Mouse (Mus musculus) MEL-GATA-1-ER (cell line): ENCODE measurements around the gene Fibcd1.

ENCODE experiments used
- DNase-seq: peaks from one replicate; pipeline ENCODE4 v3.0.0-alpha.2; 2012; ENCODE audit warnings: low read depth; ENCODE audit errors: extremely low read depth

Fibcd1 gene

DNA sequence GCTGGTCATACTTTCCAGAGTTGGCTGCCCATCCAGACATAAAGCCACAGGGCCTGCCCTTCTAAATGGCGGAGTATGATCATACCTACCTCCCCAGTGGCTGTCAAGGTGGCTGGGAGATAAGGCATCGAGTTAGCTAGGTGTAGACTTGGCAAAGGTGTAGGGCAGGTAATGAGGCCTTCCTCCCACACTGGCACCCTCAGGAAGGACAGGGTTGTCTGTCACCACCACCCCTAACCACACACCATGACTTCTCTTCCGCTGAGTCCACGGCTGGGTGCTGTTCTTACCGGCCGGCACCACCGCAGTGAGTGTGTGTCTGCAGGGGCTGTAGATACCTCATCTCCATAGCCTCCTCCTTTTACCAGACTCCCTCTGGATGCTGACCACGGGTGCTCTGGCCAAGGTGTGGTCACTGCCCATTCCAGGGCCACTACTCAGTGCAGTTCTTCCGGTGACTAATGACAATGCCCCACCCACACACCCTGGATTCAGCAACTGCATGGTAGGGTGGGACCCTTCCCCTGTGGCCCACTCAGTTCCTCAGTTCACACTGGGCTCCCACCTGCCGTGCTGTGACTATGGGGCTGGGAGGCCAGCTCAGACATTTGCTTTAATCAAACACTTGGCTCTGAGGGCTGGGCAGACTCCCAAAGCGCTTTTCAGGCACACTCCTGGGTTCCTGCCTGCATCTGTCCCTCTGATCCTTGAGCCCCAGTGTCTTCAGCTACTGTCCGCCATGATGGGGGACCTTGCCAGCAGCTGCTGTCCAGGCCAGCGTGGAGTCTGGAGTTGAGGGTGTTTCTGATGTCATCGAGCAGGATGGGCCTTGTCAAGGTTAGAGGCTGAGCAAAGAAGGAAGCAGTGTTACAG, 34.5 kb downstream of the Fibcd1 start:
- no peak for DNase-seq

DNA sequence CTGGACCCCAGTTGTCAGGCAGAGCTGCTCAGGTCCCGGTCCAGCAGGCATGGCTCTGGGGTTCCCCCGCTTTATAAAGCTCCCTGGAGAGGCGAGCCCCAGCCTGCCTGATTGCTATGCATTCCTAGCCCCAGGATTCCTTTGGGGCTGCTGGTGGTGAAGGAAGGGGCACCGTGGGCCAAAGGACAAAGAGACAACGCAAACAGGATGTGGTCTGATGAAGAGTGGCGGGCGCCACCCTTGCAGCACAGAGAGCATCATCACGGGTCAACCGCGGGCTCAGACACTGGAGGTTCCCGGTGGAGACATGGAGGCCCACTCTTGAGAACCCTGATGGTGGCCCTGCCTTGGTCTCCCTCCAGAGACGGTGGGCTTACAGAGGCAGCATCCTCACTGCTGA, 35.4 kb downstream of the Fibcd1 start, which contains the start of gene Qrfp:
TSS of gene Qrfp (minus strand) at position 137 of the 400 bp plus-strand sequence.
- DNase-seq: no peak

GRCm38 (mm10) chr2:31809358-31809740, 36.5 kb downstream of the Fibcd1 start:
- no peak for DNase-seq

DNA sequence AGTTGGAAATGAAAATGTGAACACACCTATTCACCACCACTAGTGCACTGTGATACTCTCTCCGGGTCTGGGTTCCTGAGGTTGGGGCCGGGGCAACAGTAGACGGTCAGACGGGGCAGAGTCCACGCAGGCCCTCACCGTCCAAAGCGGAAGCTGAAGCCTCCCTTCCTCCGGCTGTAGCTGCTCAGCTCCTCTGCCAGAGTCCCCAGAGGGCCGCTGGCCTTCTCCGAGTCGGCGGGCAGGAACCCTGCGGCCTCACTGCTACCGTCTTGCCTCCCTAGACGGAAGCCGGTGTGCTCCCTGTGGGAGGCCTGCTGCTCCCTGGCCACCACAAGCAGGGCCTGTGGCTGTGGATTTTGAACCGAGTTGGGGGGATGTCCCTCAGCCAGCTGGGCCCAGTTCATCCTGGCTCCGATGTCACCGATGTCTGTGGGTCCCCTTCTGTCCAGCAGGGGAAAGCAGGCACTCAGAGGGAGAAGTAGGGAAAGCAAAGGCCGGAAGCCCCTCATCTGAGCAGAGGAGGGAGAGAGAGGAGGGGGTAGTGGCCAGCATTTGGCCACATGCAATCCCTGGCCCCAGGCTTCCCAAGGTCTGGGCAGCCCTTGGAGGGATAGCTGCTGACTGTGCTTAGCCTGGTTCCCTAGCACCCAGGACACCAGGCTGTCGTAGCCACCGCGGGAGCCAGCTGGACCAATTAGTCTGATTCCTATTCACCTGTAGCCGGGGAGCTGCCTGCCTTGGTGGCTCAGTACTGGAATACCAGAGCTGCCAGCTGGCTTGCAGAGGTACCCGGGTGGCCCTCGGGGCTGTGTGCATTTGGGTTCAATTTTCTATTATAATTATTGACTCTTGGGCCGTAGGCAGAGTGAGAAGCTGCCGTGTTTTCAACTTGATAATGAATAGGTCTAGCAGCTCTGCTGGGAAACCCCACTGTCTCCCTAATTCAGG, 37.1 kb downstream of the Fibcd1 start:
- DNase-seq: no peak

- no peak for DNase-seq
These were observed 39.0 kb downstream of the Fibcd1 start for GRCm38 (mm10) chr2:31806639-31807382.

DNA sequence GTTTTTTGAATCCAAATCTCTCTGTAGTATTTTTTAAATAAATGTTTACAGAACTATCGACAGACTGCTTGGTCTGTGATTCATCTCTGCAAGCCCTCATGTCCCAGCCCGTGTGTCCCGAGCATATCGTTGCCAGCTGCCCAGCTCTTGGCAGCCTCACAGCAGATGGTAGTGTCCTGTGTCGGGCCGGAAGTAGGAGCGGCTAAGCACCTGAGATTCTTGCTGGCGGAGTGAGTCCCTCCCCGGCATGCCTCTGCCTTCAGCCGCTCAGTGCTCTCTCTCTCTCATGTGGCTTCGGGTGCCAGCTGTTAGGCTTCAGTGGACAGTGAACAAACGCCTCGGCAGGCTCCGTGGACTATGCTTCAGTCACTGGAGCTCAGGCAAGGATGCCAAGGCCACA, 42.3 kb downstream of the Fibcd1 start:
- no peak for DNase-seq

GRCm38 (mm10) chr2:31802811-31803210, 43.0 kb downstream of the Fibcd1 start:
- DNase-seq: no peak

DNA sequence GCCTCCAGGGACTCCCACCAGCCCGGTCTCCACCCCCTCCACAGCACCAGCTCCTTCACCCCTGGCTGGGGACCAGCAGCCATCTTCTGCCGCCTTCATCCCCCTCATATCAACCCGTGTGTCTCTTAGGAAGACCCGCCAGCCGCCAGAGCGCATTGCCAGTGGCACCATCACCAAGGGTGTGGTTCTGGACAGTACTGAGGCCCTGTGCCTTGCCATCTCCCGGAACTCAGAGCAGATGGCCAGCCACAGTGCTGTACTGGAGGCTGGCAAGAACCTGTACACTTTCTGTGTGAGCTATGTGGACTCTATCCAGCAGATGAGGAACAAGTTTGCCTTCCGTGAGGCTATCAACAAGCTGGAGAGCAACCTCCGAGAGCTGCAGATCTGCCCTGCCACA, 44.4 kb downstream of the Fibcd1 start:
- DNase-seq: no peak

GRCm38 (mm10) chr2:31796943-31797342, 48.9 kb downstream of the Fibcd1 start:
- no peak for DNase-seq

DNA sequence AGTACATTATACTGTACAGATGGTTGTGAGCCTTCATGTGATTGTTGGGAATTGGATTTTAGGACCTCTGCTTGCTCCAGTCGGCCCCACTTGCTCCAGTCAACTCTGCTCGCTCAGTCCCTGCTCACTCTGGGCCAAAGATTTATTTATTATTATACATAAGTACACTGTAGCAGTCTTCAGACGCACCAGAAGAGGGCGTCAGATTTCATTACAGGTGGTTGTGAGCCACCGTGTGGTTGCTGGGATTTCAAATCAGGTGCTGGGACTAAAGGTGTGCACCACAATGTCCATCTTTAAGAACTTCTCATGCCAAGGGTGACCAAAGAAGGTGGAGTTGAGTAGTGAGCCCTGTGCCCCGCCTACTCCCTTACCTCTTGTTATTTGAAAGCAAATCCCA, 53.2 kb downstream of the Fibcd1 start:
- DNase-seq: no peak

DNA sequence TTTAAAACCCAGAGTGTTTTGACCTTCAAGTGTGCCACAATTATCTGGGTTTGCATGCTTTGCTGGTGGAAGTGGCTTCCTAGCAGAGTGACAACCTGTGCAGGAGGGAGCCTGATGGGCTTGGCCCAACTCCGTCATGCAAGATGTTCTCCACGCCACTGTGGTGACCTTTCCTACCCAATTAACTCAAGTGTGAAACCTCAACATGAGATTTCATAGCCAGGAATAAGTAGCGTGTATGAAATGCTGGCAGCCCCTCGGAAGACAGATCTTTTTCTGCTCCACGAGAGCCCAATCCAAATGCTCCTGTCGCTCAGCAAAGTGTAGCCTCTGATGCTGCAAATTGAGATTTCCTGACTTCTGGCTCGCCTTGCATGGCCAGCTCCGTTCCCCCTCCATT, 54.5 kb downstream of the Fibcd1 start:
- no peak for DNase-seq

DNA sequence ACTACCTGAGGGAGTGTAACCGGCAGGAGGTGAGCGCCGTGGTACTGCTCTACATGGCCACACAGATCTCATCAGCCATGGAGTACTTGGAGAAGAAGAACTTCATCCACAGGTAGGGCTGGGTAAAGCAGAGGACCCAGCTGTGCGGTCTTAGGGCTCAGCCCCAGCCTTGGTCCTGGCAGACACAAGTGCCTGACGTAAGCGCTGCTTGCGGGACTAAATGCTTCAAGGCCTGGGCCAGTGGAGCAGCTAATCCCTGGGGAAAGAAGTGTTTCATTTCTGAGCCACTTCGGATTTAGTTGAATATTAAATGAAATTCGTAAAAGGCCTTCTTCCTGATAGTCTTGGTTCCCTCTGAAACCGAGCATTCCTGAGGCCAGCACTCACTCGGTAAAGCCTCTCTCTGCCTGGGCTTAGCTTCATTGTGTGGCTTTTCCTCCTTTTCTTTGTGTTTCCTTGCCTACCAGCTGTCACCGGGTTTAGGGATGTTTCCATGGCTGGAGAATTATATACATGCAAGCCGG, 55.0 kb downstream of the Fibcd1 start:
- DNase-seq: no peak

- DNase-seq: no peak
These were observed 56.6 kb downstream of the Fibcd1 start for GRCm38 (mm10) chr2:31789215-31789614.

- no peak for DNase-seq
These were observed 57.6 kb downstream of the Fibcd1 start for GRCm38 (mm10) chr2:31788227-31788626.

DNA sequence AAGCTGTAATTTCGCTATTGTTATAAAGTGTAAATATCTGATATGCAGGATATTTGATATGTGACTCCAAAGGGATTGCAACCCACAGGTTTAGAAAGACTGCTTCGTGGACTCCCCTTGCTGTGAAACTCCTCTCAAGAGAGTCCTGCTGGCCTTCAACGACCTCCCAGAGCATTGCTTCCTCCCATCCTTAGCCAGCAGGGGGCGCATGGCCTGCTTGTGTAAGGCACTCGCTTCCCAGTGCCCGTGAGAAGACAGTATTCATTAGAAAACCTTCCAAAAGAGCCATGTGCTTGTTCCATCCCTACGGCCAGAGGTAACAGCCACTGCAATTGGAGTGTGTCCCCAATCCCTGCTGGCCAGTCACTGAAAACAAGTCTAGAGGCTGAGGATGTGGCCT, 58.8 kb downstream of the Fibcd1 start:
- no peak for DNase-seq

GRCm38 (mm10) chr2:31785074-31785473, 60.7 kb downstream of the Fibcd1 start:
- DNase-seq: peak; percentile 69

GRCm38 (mm10) chr2:31782958-31783602, 62.7 kb downstream of the Fibcd1 start:
- no peak for DNase-seq

DNA sequence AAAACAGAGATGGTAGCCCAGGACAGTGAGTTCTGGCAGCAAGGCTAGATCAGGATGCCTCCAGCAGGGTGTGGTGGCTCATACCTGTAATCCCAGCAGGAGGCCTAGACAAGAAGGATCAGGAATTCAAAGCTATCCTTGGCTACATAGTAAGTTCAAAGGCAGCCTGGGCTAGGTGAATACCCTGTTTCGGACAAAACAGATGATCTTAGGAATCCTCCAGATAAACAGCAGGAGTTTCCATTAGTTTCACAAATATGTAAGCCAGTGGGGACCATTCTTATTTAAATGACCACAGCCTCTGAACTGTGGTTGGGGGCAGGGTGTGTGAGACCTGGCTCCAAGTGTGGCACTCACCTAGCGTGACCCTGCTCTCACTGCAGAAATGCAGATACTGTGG, 66.5 kb downstream of the Fibcd1 start:
- DNase-seq: no peak

DNA sequence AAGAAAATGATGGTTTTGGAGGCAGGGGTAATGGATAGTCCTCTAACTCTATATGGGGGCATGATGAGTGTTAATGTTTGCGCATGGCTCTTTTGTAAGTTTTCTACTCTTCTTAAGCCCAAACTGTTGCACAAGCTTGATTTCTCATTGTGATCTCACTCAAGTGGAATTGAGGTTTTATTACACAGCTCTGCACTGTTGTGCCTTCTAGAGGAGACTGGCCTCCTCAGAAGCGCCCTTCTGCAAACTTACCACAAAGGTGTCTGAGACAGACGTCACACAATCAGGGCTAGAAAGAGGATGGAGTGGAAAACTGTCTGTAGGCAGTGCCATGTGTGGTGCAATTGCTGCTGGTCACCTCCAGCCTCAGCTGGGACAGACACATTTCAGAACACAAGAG, 69.3 kb downstream of the Fibcd1 start:
- DNase-seq: no peak

GRCm38 (mm10) chr2:31770781-31771441, 74.9 kb downstream of the Fibcd1 start:
- no peak for DNase-seq
